Mouse (Mus musculus) megakaryocyte, embryonic 14.5 days (primary cell): ENCODE measurements around the gene Mre11a.

Experiments used
- FLI1 ChIP-seq: IDR thresholded peaks from 2 replicates; pipeline ENCODE4 v1.6.1; 2012; ENCODE audit warnings: low read length, inconsistent platforms, mixed read lengths
- GATA1 ChIP-seq: IDR thresholded peaks from 3 replicates; pipeline ENCODE4 v1.6.1; 2012; ENCODE audit warnings: mixed read lengths, low read length, inconsistent platforms, borderline replicate concordance

GRCm38 (mm10) chr9:14827875-14828274, 43.4 kb downstream of the Mre11a start:
- TF ChIP-seq GATA1 (no peak), FLI1 (no peak)
